Mouse (Mus musculus) lung, postnatal 0 days (tissue): ENCODE data around the gene Cmbl.

Source experiments
- CTCF ChIP-seq: IDR thresholded peaks from 2 replicates; pipeline ENCODE4 v1.5.1; 2016; ENCODE audit warnings: antibody characterized with exemption, mild to moderate bottlenecking
- EP300 ChIP-seq: IDR thresholded peaks from 2 replicates; pipeline ENCODE4 v1.6.1; 2016; ENCODE audit warnings: antibody characterized with exemption, mild to moderate bottlenecking, control low read depth

- TF ChIP-seq CTCF (no peak), EP300 (no peak)
These were observed 22.9 kb upstream of the Cmbl start for GRCm38 (mm10) chr15:31542013-31542958.
